Mouse (Mus musculus) thymus, postnatal 0 days (tissue): Measurements from ENCODE around the gene C1qtnf12. TPM values are rescaled to one million over a fixed set of nuclear protein-coding genes. Genes with fewer than 3 reads are reported as not detected.

Source experiments
- DNase-seq: peaks from one replicate; pipeline ENCODE4 v3.0.0-alpha.2; 2015; ENCODE audit warnings: low spot score
- polyA plus RNA-seq: library from polyadenylated mRNA; unstranded; fragments of >200 nt; fragmentation: Nextera tagmentation; extraction: Ambion mirVana; gene quantifications from 2 replicates; pipeline ENCODE4 v1.2.1, GENCODE M21; 2015

C1qtnf12 gene
- 14.9 and 19.3 TPM in 2 replicates for polyA plus RNA-seq

DNA sequence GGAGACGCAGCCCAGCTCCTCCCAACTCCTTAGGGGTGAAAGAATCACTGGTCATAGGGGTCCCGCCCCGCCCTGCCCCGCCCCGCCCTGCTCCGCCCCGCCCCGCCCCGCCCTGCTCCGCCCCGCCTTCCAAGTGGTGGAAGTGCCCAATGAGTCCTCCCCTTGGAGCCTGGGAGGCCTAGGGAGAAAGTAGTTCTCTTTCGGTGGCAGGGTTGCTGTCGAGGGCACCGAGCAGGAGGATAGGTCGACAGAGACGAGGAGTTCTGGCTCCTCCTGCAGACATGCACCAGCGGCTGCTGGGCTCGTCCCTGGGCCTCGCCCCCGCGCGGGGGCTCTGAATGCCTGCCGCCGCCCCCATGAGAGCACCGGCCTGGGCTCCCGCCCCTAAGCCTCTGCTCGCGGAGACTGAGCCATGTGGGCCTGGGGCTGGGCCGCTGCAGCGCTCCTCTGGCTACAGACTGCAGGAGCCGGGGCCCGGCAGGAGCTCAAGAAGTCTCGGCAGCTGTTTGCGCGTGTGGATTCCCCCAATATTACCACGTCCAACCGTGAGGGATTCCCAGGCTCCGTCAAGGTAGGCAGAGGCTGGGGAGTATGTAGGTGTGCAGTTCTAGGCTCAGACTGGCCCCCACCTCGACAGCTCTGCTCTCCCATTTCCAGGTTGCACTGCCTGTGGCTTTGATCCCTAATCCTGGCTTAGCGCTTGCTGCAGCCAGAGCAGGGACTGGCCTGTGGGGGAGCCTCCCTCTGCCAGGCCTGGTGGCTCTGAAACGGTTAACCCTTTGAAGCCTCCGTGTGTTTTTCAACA, at the start of gene C1qtnf12:
C1qtnf12 (plus strand) TSS at position 152 of the 805 bp plus-strand sequence.
- DNase-seq = peak; percentile 59

DNA sequence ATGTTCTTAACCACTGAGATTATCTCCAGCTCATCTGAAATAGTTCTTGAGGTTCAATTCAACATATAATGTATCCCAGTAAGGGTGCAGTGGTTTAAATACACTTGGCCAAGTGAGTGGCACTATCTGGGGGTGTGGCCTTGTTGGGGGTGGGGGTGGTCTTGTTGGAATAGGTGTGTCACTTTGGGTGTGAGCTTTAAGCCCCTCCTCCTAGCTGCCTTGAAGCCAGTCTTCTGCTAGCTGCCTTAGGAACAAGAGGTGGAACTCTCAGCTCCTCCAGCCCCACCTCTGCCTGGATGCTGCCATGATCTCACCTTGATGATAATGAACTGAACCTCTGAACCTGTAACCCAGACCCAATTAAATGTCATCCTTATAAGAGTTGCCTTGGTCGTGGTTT, 30.1 kb upstream of the C1qtnf12 start:
- DNase-seq = no peak

DNA sequence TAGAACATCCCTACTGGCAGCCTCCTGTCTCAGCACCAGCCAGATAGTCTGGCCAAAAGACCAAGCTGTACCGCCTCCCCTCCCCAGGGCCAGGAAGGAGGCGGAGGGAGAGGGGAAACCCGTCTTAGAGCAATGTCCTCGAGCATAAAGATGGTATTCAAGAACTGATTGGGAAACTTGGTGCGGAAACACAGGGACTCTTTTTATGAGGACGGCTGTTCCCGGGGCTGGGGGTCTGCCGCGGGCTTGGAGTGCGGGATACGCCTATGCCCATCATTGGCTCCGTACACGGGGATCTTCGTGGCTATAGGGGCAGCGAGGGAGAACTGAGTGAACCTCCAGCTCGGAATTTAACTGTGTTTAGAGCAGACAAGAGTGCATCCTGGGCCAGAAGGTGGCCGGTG, 19.1 kb upstream of the C1qtnf12 start:
- peak; percentile 15 for DNase-seq

DNA sequence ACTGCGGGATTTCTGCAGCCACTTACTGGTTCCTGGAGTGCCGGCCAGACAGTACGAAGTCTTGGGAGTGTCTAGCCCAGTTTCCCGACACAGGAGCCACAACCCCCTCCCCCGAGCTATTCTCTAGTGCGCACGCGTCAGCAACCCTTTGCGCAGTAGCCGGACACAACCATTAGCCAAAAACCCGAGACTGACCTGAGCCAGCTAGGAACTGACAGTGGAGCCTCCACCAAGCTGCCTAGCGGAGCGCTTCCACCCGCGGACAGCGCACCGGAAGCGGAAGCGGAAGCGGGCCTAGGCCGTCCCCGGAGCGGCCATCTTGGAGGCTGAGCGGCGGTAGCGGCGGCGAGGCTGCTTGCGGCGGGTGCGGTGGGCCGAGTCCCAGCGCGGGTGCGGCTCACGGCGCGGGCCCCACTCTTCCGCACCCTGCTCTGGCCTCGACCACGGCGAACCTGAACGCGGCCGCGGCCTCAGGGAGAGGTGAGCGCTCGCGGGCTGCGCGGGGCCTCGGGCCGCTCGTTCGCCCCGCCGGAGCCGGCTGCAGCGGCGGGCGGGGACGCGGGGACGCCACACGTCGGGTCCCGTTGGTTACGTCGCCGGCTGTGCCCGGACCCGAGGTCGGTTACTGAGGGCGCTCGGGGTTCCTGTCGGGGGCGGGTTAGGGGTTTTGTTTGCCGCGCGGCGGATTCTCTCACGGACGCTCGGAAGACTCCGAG, 18.4 kb upstream of the C1qtnf12 start, which contains the start of gene Ube2j2:
Ube2j2 (plus strand) TSS at position 298 of the 716 bp plus-strand sequence.
- peak; percentile 93 for DNase-seq

DNA sequence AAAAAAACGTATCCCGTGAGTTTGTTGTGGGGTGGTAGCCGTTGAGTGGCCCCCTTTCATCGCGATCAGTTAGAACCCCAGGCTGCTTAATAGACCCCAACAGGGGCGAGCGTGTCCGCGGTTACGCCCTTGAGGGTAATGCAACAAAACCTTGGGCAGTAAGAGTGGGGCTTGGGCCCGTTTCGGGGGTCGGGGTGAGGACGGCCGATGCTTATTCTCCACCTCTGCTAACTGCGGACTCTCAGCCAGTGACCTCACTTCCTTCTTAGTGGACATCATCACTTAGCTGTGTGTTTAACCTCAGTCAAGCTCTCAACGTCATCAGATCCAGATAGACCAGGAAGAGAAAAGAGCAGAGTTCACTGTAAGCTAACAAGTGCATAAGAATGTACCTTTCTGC, 17.8 kb upstream of the C1qtnf12 start:
- DNase-seq = no peak

DNA sequence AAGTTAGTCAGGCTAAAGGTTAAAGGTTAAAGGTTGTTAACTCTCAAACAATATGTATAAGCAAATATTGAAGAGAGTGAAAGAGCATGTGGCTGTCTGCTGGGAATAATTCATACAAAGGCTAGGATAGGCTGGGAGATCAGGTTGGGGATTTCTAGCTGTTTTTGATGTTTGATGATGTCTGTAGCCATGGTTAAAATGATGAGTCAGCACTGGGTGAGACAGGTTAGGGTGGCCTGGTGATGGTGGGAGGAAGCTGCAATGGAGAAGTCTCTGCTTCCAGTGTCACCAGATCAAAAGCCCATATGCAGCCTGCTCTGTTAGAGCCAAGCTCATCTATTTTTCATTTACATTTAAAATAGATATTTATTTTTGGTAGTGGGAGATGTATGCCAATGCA, 15.0 kb upstream of the C1qtnf12 start:
- no peak for DNase-seq

DNA sequence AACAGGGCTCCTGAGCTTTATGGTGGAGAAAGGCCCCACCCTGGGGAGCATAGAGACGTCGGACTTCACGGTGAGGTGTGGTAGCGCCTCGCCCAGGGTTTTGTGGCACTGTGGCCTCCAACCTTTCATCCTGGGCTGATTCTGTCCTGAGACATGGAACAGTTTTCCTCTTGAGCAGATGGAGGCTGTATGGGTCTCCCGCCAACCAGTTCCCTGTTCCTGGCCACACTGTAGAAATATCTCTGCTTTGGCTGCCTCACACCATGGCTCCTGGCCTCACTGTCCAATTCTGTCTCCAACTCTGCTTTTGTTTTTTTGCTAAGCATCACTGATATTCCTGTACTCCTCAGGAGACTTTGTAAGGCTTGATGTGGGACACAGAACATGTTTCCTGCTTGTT, 6.6 kb upstream of the C1qtnf12 start:
- DNase-seq = no peak

DNA sequence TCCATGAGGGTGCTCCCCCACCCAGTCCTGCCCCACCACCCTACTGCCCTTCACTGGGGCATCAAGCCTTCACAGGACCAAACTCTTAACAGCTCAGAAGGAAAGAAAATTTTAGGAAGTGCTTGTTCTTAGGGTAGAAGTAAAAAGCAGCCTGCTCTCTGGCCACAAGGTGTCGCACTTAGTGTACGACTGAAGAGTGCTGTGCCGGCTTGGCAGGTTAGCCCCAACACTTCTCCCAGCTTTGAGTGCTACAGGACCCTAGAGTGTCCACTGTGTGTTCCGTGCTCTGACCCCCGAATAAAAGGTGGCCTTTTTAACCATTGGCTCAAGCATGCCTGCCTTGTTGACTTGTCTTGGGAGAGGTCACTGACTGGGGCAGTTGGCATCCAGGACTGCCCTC, 2.8 kb upstream of the C1qtnf12 start:
- DNase-seq = peak; percentile 84

DNA sequence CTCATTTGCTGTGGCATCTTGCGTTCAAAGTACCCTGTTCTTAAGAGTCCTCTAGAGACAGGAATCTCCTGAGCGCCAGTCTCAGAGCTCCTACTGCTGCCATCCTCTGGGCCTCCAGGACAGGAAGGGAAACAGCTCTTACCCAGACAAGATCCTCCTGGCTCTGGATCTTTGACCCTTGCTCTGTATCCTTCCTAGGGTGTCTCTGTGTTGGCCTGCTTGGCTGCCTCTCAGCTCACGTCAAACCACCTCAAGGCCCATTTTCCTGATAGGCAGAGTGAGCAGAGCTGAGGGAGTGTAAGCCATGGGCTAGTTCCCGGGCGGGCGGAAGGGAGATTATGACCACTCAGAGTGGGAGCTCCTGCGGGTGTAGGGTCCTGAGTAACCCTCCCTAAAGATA, 988 bp downstream of the C1qtnf12 start:
- no peak for DNase-seq

DNA sequence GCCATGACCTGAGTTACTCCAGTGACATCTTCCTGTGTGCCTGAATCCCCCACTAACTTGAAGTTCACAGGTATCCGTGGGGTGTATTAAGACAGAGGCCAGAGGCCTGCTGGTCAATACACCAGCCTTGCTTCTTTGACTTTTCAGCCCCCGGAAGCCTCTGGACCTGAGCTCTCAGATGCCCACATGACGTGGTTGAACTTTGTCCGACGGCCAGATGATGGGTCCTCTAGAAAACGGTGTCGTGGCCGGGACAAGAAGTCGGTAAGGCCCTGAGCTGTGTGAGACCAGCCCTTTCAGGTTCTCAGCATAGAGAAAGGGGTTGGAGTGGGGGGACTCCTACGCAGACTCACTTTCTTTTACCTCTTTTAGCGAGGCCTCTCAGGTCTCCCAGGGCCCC, 2.3 kb downstream of the C1qtnf12 start:
- DNase-seq = no peak

DNA sequence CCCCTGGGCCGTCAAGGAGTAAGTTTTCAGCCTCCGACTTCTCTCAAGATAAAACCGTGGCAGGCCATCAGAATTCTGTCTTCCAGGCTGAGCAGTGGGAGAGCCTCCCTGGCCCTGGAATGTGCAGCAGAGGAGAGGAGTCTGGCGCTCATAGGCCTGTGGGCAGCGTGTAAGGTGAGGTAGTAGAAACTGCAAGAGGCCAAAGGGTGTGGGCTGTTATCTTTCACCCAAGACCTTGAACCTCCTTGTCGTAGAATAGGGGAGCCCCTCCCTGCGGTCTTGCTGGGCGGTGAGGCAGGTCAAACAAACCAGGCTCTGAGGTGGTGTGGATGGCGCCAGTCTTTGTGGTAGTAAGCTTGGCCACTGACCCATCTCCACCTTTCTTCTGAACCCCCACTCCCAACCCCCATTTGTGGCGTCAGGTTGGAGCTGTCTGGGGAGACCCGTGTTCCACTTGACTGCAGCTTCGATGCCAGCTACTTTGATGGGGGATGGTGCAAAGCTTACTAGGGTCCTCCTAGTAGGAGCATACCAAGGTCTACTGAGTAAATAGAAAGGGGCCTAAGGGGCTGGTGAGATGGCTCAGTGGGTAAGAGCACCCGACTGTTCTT, 7.0 kb downstream of the C1qtnf12 start:
- no peak for DNase-seq

DNA sequence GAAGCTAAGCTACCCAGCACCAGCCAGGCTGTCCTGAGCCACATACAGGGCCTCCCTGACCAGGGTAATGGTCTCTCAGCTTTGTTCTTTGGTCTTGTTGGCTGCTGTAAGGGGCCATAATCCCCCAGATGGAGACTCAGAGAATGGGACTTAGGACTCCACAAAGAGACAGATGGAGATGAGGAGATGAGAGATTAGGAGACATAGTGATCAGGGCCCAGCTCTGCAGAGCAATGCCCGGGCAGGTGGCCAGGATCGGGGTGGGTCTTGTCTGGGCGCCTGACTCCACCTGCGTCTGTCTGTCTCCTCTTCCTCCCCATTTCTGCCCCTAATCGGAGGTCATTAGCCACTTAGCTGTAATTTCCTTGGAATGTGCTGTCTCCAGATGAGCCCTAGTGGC, 8.2 kb downstream of the C1qtnf12 start:
- no peak for DNase-seq

DNA sequence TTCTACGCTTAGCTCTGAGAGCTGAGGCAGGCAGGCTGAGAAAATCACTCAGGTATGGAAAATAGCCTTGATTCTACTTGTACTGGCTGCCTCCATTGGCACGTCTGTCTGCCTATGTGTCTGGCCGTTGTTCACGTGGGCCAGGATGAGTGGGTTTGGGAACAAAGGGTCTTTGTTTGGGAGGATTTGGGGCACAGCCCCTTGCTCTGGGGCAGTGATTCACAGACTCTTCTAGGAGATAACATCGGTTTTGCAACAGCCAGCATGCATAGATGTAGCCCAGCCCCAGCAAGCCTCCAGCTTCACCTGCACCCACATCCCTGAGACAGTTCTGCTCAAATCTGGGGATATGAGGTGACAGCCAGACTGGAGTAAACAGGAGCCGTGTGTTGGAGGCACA, 10.5 kb downstream of the C1qtnf12 start:
- DNase-seq = no peak

DNA sequence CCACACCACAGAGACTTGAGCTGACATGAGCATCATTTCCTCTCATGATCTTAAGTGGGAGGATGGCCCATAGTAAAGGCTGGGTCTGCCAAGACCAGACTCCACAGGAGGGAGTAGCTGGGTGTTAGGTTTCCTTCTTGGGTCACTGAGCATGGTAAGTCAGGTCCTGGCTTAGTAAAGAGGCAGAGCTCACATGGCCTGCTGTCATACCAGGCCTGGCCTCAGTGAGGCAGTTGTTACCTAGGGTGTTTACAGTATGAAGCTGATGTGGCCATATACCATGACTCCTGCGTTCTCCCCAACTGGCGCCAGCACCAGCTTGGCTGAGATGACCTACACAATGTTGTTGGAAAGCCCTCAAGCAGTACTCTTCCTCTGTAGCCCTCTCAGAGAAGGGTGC, 11.1 kb downstream of the C1qtnf12 start:
- no peak for DNase-seq

DNA sequence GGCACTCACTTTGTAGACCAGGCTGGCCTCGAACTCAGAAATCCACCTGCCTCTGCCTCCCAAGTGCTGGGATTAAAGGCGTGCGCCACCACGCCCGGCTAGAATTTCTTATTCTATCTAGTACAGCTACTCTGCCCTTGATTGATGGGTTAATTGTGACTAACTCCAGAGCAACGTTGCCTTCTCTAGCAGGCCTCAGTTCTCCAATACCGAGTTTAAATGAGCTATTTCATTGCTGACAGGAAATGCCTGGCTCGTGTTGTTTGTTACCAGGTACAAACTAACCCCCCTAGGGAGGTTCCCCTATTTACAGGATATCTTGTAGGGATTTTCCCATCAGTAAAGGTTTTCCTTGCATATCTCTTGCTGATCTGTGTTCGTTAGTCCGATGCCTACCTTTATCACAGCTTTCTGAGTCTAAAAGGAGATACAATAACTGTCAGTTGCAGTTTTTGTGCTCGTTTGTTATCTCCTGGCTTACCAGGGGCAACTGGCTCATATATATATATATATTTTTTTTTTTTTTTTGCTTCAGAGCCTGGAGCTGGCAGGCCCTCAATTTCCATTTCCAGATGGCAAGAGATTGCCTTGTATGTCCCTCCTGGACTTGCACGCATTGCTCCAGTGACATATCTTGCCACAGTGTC, 19.4 kb downstream of the C1qtnf12 start:
- no peak for DNase-seq

DNA sequence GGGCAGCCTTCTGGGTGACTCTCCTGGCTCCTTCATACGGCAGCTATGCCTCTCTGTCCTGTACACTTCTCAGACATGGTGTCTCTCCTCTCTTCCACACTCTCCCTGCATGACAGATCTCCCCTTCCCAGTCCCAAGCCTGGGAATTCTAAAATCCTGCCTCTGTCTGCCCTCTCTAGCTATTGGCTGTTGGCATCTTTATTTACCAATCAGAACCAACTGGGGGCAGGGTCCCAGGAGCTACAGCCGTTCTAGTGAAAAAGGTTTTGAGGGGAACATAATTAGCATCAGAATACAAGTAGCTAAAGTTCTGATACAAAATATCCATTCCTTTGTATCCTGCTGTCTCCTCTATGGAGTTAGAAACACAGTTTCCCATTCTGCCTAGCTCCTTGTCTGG, 21.7 kb downstream of the C1qtnf12 start:
- no peak for DNase-seq

DNA sequence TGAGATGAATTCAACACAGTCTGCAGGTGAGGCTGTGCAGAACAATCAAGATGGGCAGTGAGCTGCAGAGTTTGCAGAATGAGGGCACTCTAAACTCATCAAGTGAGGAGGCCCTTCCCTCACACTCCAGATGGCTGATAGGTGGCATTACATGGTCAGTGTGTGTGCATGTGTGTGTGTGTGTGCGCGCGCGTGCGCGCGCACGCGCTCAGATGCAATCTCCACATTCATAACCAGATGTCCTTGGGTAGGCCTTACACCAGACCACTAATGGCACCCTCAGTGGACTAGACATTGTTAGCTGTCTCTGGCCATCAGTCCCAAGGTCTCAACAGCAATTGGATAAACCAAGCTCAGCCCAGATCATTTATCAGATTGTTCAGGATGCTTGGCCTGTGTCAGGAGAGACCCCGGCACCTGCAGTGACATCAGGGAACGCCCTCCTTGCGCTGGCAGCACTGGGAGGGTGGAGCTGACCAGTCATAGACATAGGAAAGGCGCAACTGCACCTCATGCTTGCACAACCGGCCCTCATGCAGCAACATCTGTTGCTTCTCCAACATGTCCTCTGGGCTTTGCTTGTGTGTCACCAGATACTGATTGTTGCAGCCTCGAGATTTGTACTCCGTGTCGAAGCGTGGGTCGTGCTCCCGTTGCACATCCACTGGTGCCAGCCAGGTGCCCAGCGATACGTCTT, 29.2 kb downstream of the C1qtnf12 start:
- no peak for DNase-seq

DNA sequence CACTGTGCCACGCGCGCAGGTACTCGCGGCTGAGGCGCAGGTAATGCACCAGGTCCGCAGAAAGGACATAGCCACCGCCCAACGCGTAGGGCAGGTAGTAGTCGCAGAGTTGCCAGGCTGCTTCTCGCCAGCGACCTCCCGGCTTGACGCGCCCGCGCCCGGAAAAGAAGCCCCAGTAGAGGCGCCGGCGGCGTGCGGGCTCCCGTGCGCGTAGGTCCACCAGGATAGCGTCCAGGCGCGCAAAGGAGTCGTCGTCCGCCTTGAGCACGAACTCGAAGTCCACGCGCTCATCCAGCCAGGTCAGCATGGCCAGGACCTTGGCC, 29.8 kb downstream of the C1qtnf12 start:
- DNase-seq = no peak

DNA sequence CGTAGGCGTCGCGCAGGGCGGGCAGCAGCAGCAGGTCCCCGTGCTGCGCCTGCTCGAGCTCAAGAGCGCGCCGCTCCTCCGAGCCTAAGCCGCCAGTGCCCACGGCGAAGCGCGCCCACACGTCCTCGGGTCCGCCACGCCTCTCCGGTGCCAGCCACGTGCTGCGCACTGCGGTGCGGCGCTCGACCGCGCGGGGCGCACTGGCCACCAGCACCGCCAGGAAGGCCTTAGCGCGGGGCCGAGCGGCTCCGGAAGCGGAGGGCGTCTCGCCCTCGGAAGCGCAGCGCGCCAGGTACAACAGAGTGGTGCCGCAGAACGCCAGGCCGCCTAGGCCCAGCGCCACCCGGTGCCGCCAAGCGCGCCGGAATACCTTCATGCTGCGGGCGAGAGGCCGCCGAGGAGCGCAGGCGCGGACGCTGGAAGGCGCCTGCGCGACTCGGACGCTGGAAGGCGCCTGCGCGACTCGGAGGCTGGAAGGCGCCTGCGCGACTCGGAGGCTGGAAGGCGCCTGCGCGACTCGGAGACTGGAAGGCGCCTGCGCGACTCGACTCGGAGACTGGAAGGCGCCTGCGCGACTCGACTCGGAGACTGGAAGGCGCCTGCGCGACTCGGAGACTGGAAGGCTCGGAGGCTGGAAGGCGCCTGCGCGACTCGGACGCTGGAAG, 30.3 kb downstream of the C1qtnf12 start, which contains the start of the genes B3galt6 and Sdf4:
B3galt6 (minus strand) TSS at position 409 of the 665 bp plus-strand sequence.
Sdf4 (plus strand) TSS at position 632 of the 665 bp plus-strand sequence.
- DNase-seq = peak; percentile 88

DNA sequence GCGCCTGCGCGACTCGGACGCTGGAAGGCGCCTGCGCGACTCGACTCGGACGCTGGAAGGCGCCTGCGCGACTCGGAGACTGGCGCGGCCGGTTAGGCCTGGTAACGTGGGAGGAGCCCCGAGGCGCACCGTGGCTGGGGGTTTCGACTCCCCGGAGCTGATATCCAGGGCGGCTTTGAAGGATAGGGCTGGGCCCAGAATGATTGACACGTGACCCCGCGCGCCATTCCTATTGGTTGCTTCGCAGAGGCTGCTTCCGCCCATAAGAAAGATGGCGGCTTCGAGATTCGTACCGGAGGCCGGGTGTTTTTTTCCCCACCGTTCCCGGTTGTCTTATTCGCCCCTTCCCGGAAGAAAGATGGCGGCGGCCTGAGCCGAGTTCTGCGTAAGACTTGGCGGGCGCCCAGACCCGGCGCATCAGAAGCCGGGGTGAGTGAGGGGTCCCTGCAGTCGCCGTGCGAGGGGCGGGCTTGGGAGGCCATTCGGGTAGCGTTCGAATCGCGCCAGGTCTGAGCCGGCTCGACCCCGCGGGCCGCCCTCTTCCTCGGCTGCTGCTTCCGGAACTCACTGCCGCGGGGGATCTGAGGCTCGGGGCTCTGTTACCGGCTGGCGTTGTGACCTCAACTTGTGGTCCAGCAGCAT, 30.9 kb downstream of the C1qtnf12 start:
- DNase-seq = peak; percentile 98
